Mouse (Mus musculus) lung, embryonic 16.5 days (tissue): ENCODE measurements around the gene Tenm3. TPM values are rescaled to one million over a fixed set of nuclear protein-coding genes. Genes with fewer than 3 reads are reported as not detected.

Experiments used
- ATAC-seq: fragments of 200-750 bp; cut with Nextera tagmentation; 2 replicates; pipeline ENCODE4 v1.8.0; 2017; ENCODE audit warnings: low read depth, mild to moderate bottlenecking, moderate library complexity
- H3K27ac ChIP-seq: fragments of 300-500 bp; sonication (generic); 2 replicates; pipeline ENCODE4 v1.5.1; 2014; ENCODE audit warnings: mild to moderate bottlenecking, control low read depth, low read length
- H3K27me3 ChIP-seq: fragments of 300-500 bp; sonication (generic); 2 replicates; pipeline ENCODE4 v1.6.1; 2014; ENCODE audit warnings: low read depth, low read length, mixed read lengths; ENCODE audit not compliant: control insufficient read depth, insufficient read depth
- H3K36me3 ChIP-seq: fragments of 300-500 bp; sonication (generic); 2 replicates; pipeline ENCODE4 v1.6.1; 2014; ENCODE audit warnings: low read length; ENCODE audit not compliant: control insufficient read depth, insufficient read depth
- H3K4me1 ChIP-seq: fragments of 300-500 bp; sonication (generic); replicated peaks from 2 replicates; pipeline ENCODE4 v1.6.1; 2014; ENCODE audit warnings: low read length, mixed read lengths; ENCODE audit not compliant: control insufficient read depth, insufficient read depth
- H3K4me2 ChIP-seq: fragments of 300-500 bp; sonication (generic); 2 replicates; pipeline ENCODE4 v1.6.1; 2014; ENCODE audit warnings: low read depth, low read length, control low read depth
- H3K4me3 ChIP-seq: fragments of 300-500 bp; sonication (generic); 2 replicates; pipeline ENCODE4 v1.5.1; 2014; ENCODE audit warnings: mild to moderate bottlenecking, low read length, control low read depth
- H3K9ac ChIP-seq: fragments of 300-500 bp; sonication (generic); 2 replicates; pipeline ENCODE4 v1.6.1; 2014; ENCODE audit warnings: low read length, control low read depth
- H3K9me3 ChIP-seq: fragments of 300-500 bp; sonication (generic); 2 replicates; pipeline ENCODE4 v1.6.1; 2016; ENCODE audit warnings: low read length; ENCODE audit not compliant: control insufficient read depth
- WGBS: fragments of 180-500 bp; shearing (Covaris S2); extraction: QIAGEN DNeasy Blood & Tissue Kit; methylation state at CpG from one replicate; pipeline ENCODE4 v1.1.7; 2014; 5-methylcytosine and 5-hydroxymethylcytosine counted together
- polyA plus RNA-seq: library from polyadenylated mRNA; unstranded; fragments of >200 nt; fragmentation: Nextera tagmentation; extraction: Ambion mirVana; gene quantifications from 2 replicates; pipeline ENCODE4 v1.2.1, GENCODE M21; 2015

Gene Tenm3
- polyA plus RNA-seq, 1 experiment from 2014 or later, result 4.1 TPM

DNA sequence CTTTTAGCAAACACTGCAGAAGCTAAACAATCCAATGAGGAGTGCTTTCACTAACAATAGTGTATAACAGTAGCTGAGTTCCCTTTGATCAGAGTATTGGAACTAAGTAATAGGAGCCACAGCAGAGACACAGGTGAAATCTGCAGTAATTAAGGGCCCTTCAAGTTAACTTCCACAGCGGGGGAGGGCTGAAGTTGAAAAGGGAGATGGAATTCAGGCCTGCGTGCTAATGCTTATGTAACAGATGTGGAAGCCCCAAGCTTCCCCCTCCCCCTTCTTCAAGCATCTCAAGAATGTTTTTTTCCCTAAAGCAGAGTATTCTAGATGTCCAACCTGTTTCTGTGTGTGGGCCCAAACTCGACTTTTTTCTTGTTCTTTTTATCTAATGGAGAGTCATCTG lies 394.1 kb downstream of the Tenm3 start:
- no peak overlapping the region for H3K4me3 ChIP-seq
- WGBS, result 16% methylated on average over 3 of the region's 3 CpGs
- H3K9me3 ChIP-seq, result no peaks in the 10 kb centered on the region
- peaks cover 3% of the 10 kb centered on the region; the same call in 1 of the 2 replicates for H3K4me1 ChIP-seq
- no peaks in the 10 kb centered on the region for H3K36me3 ChIP-seq
- no peak overlapping the region for H3K27ac ChIP-seq
- H3K27me3 ChIP-seq, result no peaks in the 10 kb centered on the region
- no peak overlapping the region for H3K4me2 ChIP-seq
- no peak for ATAC-seq
- H3K9ac ChIP-seq, result no peak overlapping the region

DNA sequence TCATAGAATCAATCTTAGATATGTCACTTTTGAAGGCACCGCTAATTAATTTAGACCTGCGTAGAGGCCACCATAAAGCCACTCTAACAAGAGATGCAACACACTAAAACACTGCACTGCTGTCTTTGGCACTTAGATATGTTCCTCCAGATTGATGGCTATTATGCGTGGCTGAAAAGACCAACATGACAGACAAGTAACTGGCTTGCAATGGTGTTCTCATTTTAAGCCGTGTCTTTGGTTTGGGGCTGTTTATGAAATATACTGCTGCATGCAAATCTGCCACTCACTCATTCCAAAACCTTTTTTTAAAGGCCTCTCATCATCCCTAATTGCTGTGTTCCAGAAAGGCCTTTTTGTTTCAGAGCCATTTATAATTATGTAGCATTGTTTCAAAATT lies 398.1 kb downstream of the Tenm3 start:
- H3K4me3 ChIP-seq, result no peak overlapping the region
- ATAC-seq, result no peak
- H3K27me3 ChIP-seq, result no peaks in the 10 kb centered on the region
- H3K27ac ChIP-seq, result no peak overlapping the region
- peaks cover 3% of the 10 kb centered on the region; the same call in 1 of the 2 replicates for H3K4me1 ChIP-seq
- H3K4me2 ChIP-seq, result no peak overlapping the region
- WGBS, result 83% methylated on average over 4 of the region's 4 CpGs
- H3K9ac ChIP-seq, result no peak overlapping the region
- H3K36me3 ChIP-seq, result no peaks in the 10 kb centered on the region
- no peaks in the 10 kb centered on the region for H3K9me3 ChIP-seq

DNA sequence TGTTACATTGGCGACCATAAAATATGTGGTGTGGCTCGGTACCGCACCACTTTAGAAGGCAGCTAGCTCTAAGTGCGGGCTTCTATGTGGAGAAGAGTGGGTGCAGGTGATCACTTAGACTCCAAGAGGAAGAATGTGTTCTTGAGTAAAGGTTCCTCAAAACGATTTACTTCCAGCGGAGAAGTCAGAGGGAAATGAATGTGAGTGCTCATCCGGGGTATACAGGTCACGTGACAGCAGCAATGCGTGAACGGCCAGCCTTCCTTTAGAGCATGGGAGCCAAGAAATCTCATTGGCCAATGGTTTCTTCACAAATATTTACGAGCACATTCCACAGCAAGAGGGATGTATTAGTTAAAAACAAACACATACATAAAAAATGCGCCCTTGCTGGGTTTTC lies 404.3 kb downstream of the Tenm3 start:
- Histone ChIP-seq H3K4me3 (no peak overlapping the region), H3K9ac (no peak overlapping the region), H3K4me1 (no peaks in the 10 kb centered on the region), H3K4me2 (no peak overlapping the region), H3K9me3 (no peaks in the 10 kb centered on the region), H3K36me3 (no peaks in the 10 kb centered on the region), H3K27ac (no peak overlapping the region), H3K27me3 (no peaks in the 10 kb centered on the region)
- no peak for ATAC-seq
- 68% methylated on average over 12 of the region's 12 CpGs for WGBS

DNA sequence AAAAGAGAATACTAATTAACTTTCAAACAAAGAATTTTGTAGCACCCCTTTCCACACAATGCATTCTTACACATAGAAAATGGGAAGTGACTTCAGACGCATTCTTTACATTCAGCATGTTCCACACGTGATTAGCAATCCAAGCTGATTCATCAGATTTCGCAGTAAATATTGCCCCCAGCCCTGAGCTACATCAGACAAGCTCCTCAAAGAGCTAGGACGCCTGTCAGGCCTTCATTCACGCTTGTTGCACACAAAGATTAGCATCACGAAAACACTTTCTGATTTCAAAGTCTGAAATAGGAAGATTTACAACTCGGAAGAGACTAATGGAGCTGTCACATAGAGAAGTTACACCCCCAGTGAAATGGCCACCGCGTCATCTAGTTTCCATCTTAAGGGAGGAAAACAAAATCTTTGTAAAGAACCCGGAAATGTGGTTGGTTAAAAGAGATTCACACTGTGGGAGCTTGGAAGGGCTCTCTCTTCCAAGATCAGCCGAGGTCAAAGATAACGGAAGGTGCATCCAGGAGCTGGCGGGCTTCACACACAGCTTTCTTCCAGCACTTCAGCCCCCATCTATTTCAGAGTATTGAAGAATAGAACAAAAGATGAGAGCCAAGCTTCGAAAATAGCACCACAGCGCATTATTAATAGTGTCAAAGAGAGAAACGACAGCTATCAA lies 406.1 kb downstream of the Tenm3 start:
- Histone ChIP-seq H3K27ac (no peak overlapping the region), H3K4me2 (no peak overlapping the region), H3K9ac (no peak overlapping the region), H3K4me3 (no peak overlapping the region), H3K9me3 (no peaks in the 10 kb centered on the region), H3K4me1 (no peaks in the 10 kb centered on the region), H3K27me3 (no peaks in the 10 kb centered on the region), H3K36me3 (no peaks in the 10 kb centered on the region)
- ATAC-seq, result no peak
- 60% methylated on average over 16 of the region's 16 CpGs for WGBS

DNA sequence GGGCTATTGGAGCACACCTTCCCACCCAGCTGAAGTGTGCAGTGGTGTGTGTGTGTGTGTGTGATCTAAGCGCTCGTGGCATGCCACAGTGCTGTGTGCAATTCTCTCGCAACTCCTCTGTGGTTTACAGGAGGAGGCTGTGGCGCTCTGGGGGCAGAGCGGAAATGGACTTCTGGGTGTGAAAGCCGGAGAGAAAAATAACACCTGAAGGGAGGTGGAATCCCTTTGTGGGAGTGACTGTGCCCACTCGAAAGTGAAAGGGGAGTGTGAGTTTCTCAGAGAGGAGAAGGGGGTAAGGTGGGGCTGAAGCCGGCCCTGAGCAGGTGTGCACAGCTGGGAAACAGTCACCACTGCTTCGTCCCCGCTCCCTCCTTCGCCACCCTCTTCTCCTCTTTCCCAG lies 418.6 kb downstream of the Tenm3 start:
- Histone ChIP-seq H3K4me2 (no peak overlapping the region), H3K4me1 (no peaks in the 10 kb centered on the region), H3K4me3 (no peak overlapping the region), H3K27me3 (no peaks in the 10 kb centered on the region), H3K27ac (no peak overlapping the region), H3K9ac (no peak overlapping the region), H3K9me3 (no peaks in the 10 kb centered on the region), H3K36me3 (no peaks in the 10 kb centered on the region)
- 72% methylated on average over 11 of the region's 11 CpGs for WGBS
- ATAC-seq, result no peak

DNA sequence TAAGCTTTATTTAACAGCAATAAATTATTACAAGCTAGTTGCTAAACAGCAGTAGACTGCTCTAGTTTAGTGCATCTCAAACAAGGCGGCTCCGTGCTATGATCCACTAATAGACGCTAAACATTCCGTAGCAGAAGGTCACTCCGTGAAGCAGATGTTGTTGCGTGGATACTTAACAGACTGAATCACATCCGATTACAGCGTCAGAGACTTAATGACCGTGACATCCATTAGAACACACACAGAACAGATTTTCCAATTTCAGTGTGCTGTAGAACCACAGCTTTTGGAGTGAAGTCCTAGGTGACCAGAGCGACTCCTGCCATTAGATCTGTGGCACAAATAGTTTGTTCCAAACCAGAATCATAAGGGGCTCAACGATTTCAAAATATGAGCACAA lies 426.0 kb downstream of the Tenm3 start:
- Histone ChIP-seq H3K9ac (no peak overlapping the region), H3K4me1 (no peaks in the 10 kb centered on the region), H3K27me3 (no peaks in the 10 kb centered on the region), H3K4me3 (no peak overlapping the region), H3K9me3 (no peaks in the 10 kb centered on the region), H3K27ac (no peak overlapping the region), H3K36me3 (no peaks in the 10 kb centered on the region), H3K4me2 (no peak overlapping the region)
- no peak for ATAC-seq
- WGBS, result 84% methylated on average over 11 of the region's 11 CpGs

DNA sequence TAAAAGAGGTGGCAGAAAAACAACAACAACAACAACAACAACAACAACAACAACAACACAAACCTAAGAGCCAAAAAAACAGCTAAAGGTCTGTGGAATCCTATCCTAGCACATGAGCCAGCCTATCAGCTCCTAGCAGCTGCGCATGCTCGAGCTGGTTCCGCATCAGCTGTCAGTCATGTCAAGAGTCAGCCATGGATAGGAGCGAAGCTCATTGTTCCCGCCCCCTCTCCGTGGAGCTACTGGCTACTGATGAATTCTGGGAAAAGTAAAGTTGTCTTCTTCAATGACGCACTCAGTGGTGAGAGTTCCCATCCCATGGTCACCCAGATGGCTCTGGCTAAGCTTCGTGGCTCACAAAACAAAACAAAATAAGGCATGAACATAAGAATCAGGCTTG lies 432.8 kb downstream of the Tenm3 start:
- Histone ChIP-seq H3K27ac (no peak overlapping the region), H3K4me1 (no peaks in the 10 kb centered on the region), H3K9me3 (no peaks in the 10 kb centered on the region), H3K9ac (no peak overlapping the region), H3K27me3 (no peaks in the 10 kb centered on the region), H3K4me3 (no peak overlapping the region), H3K36me3 (no peaks in the 10 kb centered on the region), H3K4me2 (no peak overlapping the region)
- no peak for ATAC-seq
- WGBS, result 94% methylated on average over 8 of the region's 8 CpGs

DNA sequence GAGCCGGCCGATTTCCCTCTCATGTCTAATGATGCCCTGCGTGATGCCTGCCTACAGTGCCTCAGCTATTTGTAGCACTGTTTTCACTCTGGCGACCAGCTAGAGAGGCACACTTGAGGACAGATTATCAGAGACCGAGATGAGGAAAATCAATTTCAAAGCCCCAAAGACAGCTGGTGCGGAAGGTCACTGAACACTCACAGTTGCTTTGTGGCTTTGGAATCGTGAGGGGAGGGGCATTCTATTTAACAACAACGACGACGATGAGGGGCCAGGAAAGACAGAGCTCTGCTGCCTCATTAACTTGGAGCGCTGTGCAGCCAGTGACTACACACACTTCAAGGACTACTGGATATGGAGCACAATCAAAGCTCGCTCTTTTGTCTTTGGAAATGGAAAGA lies 443.2 kb downstream of the Tenm3 start:
- 67% methylated on average over 12 of the region's 12 CpGs for WGBS
- Histone ChIP-seq H3K9ac (no peak overlapping the region), H3K27ac (no peak overlapping the region), H3K4me2 (no peak overlapping the region), H3K27me3 (no peaks in the 10 kb centered on the region), H3K9me3 (no peaks in the 10 kb centered on the region), H3K36me3 (no peaks in the 10 kb centered on the region), H3K4me1 (no peaks in the 10 kb centered on the region), H3K4me3 (no peak overlapping the region)
- no peak for ATAC-seq

DNA sequence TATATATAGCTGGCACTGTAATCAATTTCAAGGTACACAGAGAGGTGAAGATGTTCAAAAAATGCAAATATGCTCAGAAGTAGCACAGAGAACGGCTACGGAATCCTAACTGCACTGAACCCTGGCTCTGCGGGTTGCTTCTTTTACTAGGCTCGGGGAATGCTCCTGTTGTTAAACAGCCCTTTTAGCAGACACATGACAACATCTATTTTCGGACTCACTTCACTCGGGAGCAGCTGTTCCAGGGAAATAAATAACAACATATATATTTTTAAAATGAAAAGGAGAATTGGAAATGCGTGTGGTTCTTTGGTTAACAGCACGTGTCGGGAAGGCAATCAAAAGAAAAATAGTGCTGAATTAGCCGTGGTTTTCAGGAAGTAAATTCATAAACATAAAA lies 457.9 kb downstream of the Tenm3 start:
- Histone ChIP-seq H3K27ac (no peak overlapping the region), H3K9me3 (no peaks in the 10 kb centered on the region), H3K4me1 (no peaks in the 10 kb centered on the region), H3K36me3 (no peaks in the 10 kb centered on the region), H3K4me3 (no peak overlapping the region), H3K4me2 (no peak overlapping the region), H3K27me3 (no peaks in the 10 kb centered on the region), H3K9ac (no peak overlapping the region)
- ATAC-seq, result no peak
- WGBS, result 73% methylated on average over 10 of the region's 10 CpGs

DNA sequence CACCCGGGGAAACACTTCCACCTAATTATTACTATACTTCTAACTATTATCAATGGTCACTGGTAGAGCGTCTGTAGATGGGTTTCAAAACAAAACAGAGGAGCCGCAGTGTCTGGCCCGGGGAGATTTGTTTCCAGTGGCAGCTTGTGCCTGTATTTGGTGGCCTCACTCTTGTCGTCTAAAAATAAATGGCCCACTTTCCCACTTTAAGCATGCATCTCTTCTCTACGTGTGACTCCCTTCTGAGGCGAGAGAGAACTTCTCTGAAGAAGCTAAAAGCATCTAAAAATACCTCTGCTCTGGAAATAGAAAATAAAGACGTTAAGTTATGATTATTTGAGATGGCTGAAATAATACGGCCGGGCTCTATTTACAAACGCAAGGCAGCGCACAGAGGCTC lies 463.7 kb downstream of the Tenm3 start:
- Histone ChIP-seq H3K4me1 (no peaks in the 10 kb centered on the region), H3K4me3 (no peak overlapping the region), H3K36me3 (no peaks in the 10 kb centered on the region), H3K9ac (no peak overlapping the region), H3K4me2 (no peak overlapping the region), H3K27ac (no peak overlapping the region), H3K9me3 (no peaks in the 10 kb centered on the region), H3K27me3 (no peaks in the 10 kb centered on the region)
- ATAC-seq, result no peak
- WGBS, result 66% methylated on average over 12 of the region's 12 CpGs
